Mouse (Mus musculus) layer of hippocampus, adult 9-11 months (tissue): ENCODE measurements at regions not wholly inside any gene's neighbourhood (a gene's known extent, or its start where the extent isn't known, plus 50 kb on each side); places are given as distances from the start of the nearest gene placed in this dataset.

ENCODE experiments used
- DNase-seq: peaks from one replicate; pipeline ENCODE4 v3.0.0; 2022

- DNase-seq, result peak; percentile 20
These were observed 408.1 kb upstream of the Frg1 start for GRCm38 (mm10) chr8:41824928-41825327.

- no peak for DNase-seq
These were observed 406.2 kb upstream of the Frg1 start for GRCm38 (mm10) chr8:41823041-41823440.

- DNase-seq, result no peak
These were observed 404.8 kb upstream of the Frg1 start for GRCm38 (mm10) chr8:41821676-41822075.

GRCm38 (mm10) chr8:41820605-41821395 is 403.9 kb upstream of the Frg1 start:
- DNase-seq, result no peak

GRCm38 (mm10) chr8:41818577-41818976 is 401.7 kb upstream of the Frg1 start:
- DNase-seq, result no peak

- no peak for DNase-seq
These were observed 401.2 kb upstream of the Frg1 start for GRCm38 (mm10) chr8:41818079-41818478.

GRCm38 (mm10) chr8:41815272-41815671 is 398.4 kb upstream of the Frg1 start:
- no peak for DNase-seq

- peak; percentile 3 for DNase-seq
These were observed 378.8 kb upstream of the Frg1 start for GRCm38 (mm10) chr8:41795625-41796024.

- DNase-seq, result no peak
These were observed 370.3 kb upstream of the Frg1 start for GRCm38 (mm10) chr8:41786952-41787861.

- no peak for DNase-seq
These were observed 369.1 kb upstream of the Frg1 start for GRCm38 (mm10) chr8:41785977-41786376.

GRCm38 (mm10) chr8:41782837-41783236 is 366.0 kb upstream of the Frg1 start:
- DNase-seq, result no peak

GRCm38 (mm10) chr8:41779459-41779858 is 362.6 kb upstream of the Frg1 start:
- no peak for DNase-seq

- DNase-seq, result no peak
These were observed 354.9 kb upstream of the Frg1 start for GRCm38 (mm10) chr8:41771729-41772128.

- peak; percentile 7 for DNase-seq
These were observed 336.6 kb upstream of the Frg1 start for GRCm38 (mm10) chr8:41753481-41753880.

GRCm38 (mm10) chr8:41752641-41753040 is 335.8 kb upstream of the Frg1 start:
- no peak for DNase-seq

- DNase-seq, result no peak
These were observed 330.1 kb upstream of the Frg1 start for GRCm38 (mm10) chr8:41747024-41747423.

- DNase-seq, result no peak
These were observed 326.2 kb upstream of the Frg1 start for GRCm38 (mm10) chr8:41742796-41743670.

- DNase-seq, result no peak
These were observed 300.1 kb upstream of the Frg1 start for GRCm38 (mm10) chr8:41717002-41717401.

GRCm38 (mm10) chr8:41713634-41714330 is 296.9 kb upstream of the Frg1 start:
- peak; percentile 62 for DNase-seq

- DNase-seq, result no peak
These were observed 287.4 kb upstream of the Frg1 start for GRCm38 (mm10) chr8:41703927-41704924.
